Comparison of ENCODE assay signal across 8 mouse cellular contexts in genomic region chr8:89272381-89272815, GRCm38 (mm10).
DNase-seq lines count a peak whose midpoint lies in the region; ATAC-seq lines count a peak whose summit lies in the region.

No protein-coding gene starts in this region.

- H3K27me3 ChIP-seq in liver, embryonic 15.5 days: peaks cover 22% of the 10 kb centered on the region

- H3K27ac ChIP-seq in liver, embryonic 15.5 days (replicated peaks): no peak overlapping the region

- no peaks in the 10 kb centered on the region for H3K4me1 ChIP-seq in liver, embryonic 15.5 days (replicated peaks)

- DNase-seq in cerebellum, postnatal 14 days: peak; percentile 33 to 34
- DNase-seq in adrenal gland, postnatal 36 days: peak; percentile 29 to 37
- DNase-seq in frontal cortex, postnatal 36 days (ENCODE audit: low spot score in 2 of 2): peak; percentile 19 to 24
- DNase-seq in kidney, postnatal 14 days: peak; percentile 37
- DNase-seq in retina, embryonic 14.5 days (ENCODE audit: low spot score): peak; percentile 64
- no peak for DNase-seq in thymus, postnatal 0 days (ENCODE audit: low spot score)

- ATAC-seq in cerebellum, adult (ENCODE audit: insufficient number of reproducible peaks, low FRiP score, low TSS enrichment): no peak
- no peak for ATAC-seq in liver, embryonic 15.5 days (ENCODE audit: insufficient read depth)

- peak overlapping the region; percentile 53 for H3K4me2 ChIP-seq in liver, embryonic 15.5 days

- peak overlapping the region; percentile 25 for H3K4me3 ChIP-seq in liver, embryonic 15.5 days (replicated peaks)

- WGBS in liver, embryonic 15.5 days (ENCODE audit: insufficient replicate concordance): 1% methylated on average over 28 of the region's 28 CpGs

- H3K36me3 ChIP-seq in liver, embryonic 15.5 days (replicated peaks): no peaks in the 10 kb centered on the region

- H3K9ac ChIP-seq in liver, embryonic 15.5 days: no peak overlapping the region

- no peaks in the 10 kb centered on the region for H3K9me3 ChIP-seq in liver, embryonic 15.5 days (replicated peaks)
